Mouse (Mus musculus) G1E (cell line): ENCODE measurements around the gene Col4a2. TPM values are rescaled to one million over a fixed set of nuclear protein-coding genes. Genes with fewer than 3 reads are reported as not detected.
"Not testable (repeated sequence)": the region's sequence is repeated elsewhere in the genome, so short reads cannot be mapped to it uniquely, and the experiment has no call there.

Experiments used
- ATAC-seq: 2 replicates; pipeline ENCODE4 v1.8.0; 2016; ENCODE audit warnings: mild to moderate bottlenecking; ENCODE audit not compliant: insufficient number of reproducible peaks, poor library complexity, low FRiP score, severe bottlenecking; ENCODE audit errors: extremely low read depth
- DNase-seq: peaks from one replicate; pipeline ENCODE4 v3.0.0; 2012; ENCODE audit warnings: low spot score
- H3K27me3 ChIP-seq: 2 replicates; pipeline ENCODE4 v1.6.1; 2012; ENCODE audit warnings: mild to moderate bottlenecking, low read length, inconsistent platforms; ENCODE audit not compliant: insufficient read depth
- H3K36me3 ChIP-seq: replicated peaks from 2 replicates; pipeline ENCODE3; 2012; ENCODE audit warnings: mild to moderate bottlenecking, inconsistent platforms
- H3K4me1 ChIP-seq: 2 replicates; pipeline ENCODE4 v1.6.1; 2012; ENCODE audit warnings: low read depth, low read length, inconsistent platforms, mixed read lengths; ENCODE audit not compliant: insufficient read depth
- H3K4me3 ChIP-seq: 2 replicates; pipeline ENCODE4 v1.5.1; 2012; ENCODE audit warnings: low read depth, mild to moderate bottlenecking, inconsistent platforms, low read length, moderate library complexity, mixed read lengths
- H3K9me3 ChIP-seq: replicated peaks from 2 replicates; pipeline ENCODE4 v1.6.1; 2012; ENCODE audit warnings: inconsistent platforms
- CTCF ChIP-seq: IDR thresholded peaks from 2 replicates; pipeline ENCODE4 v1.5.1; 2012; ENCODE audit warnings: low read depth, low read length, inconsistent platforms, mixed read lengths
- GATA1 ChIP-seq: IDR thresholded peaks from 2 replicates; pipeline ENCODE4 v1.6.1; 2012; ENCODE audit warnings: borderline replicate concordance, low read length, inconsistent platforms, mixed read lengths
- GATA2 ChIP-seq: IDR thresholded peaks from 2 replicates; pipeline ENCODE4 v1.6.1; 2012; ENCODE audit warnings: low read depth, low read length, inconsistent platforms, borderline replicate concordance
- POLR2AphosphoS5 ChIP-seq: IDR thresholded peaks from 2 replicates; pipeline ENCODE4 v1.6.1; 2012; ENCODE audit warnings: low read depth, low read length, inconsistent platforms; ENCODE audit not compliant: insufficient replicate concordance
- TAL1 ChIP-seq: conservative IDR thresholded peaks from 2 replicates; pipeline ENCODE4 v1.6.1; 2012; ENCODE audit warnings: low read depth, low read length, inconsistent platforms, mixed read lengths
- polyA plus RNA-seq: library from polyadenylated mRNA; stranded (reverse); fragments of >175 nt; gene quantifications from 2 replicates; pipeline ENCODE4 v1.2.3, GENCODE M21; 2012
- total RNA-seq, 2 experiments: library from RNA; stranded (forward) in 1 of 2; stranded (reverse) in 1 of 2; fragments of 200-1000 nt in 1 of 2; fragments of >200 nt in 1 of 2; fragmentation: Nextera tagmentation in 1 of 2; gene quantifications; 2 replicates each; pipeline ENCODE4 v1.2.3; 2014 to 2017

Col4a2 gene
- total and polyA plus RNA-seq, 3 experiments: 0.05 TPM; not detected in 2

- Histone ChIP-seq H3K9me3 (no peaks in the 10 kb centered on the region), H3K27me3 (peaks cover 15% of the 10 kb centered on the region), H3K36me3 (no peaks in the 10 kb centered on the region), H3K4me3 (no peak overlapping the region), H3K4me1 (peaks cover 3% of the 10 kb centered on the region; the same call in 1 of the 2 replicates)
- ATAC-seq: no peak
- TF ChIP-seq GATA2 (no peak), GATA1 (no peak), TAL1 (no peak), CTCF (no peak), POLR2AphosphoS5 (no peak)
- DNase-seq: no peak
These were observed 149.2 kb downstream of the Col4a2 start for GRCm38 (mm10) chr8:11461847-11462246.

DNA sequence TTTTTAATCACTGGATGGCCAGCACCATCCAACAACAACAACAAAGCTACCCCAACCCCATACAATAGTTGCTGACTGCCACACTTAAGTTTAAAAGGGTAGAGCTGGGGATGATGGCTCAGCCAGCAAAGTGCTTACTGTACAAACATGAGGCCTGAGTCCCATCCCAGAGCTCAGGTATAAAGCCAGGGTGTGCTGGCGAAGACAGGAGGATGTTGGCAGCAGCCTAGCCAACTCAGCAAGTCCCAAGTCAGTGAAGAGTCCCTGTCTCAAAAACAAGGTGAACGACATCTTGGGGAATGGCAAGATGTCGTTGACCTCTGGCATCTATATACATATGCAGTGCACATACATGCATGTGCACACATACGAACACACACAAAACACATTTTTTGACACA is 150.0 kb downstream of the Col4a2 start:
- Histone ChIP-seq H3K4me1 (peaks cover 3% of the 10 kb centered on the region; the same call in 1 of the 2 replicates), H3K27me3 (peaks cover 14% of the 10 kb centered on the region), H3K9me3 (no peaks in the 10 kb centered on the region; the same call in 1 of the 2 replicates), H3K36me3 (no peaks in the 10 kb centered on the region), H3K4me3 (no peak overlapping the region)
- TF ChIP-seq TAL1 (no peak), CTCF (no peak), GATA2 (no peak), GATA1 (no peak)
- ATAC-seq (no peak), DNase-seq (no peak)

- no peak for TF ChIP-seq TAL1
- no peak for TF ChIP-seq POLR2AphosphoS5
- no peak for TF ChIP-seq CTCF
- no peak for TF ChIP-seq GATA2
- DNase-seq: no peak
- H3K9me3 ChIP-seq: no peaks in the 10 kb centered on the region; the same call in 1 of the 2 replicates
- no peaks in the 10 kb centered on the region for H3K36me3 ChIP-seq
- H3K27me3 ChIP-seq: peaks cover 9% of the 10 kb centered on the region
- no peak for ATAC-seq
- no peaks in the 10 kb centered on the region for H3K4me1 ChIP-seq
- H3K4me3 ChIP-seq: no peak overlapping the region
These were observed 150.9 kb downstream of the Col4a2 start for GRCm38 (mm10) chr8:11463541-11463888.

GRCm38 (mm10) chr8:11463889-11464706 is 151.5 kb downstream of the Col4a2 start:
- TF ChIP-seq GATA2: no peak
- TF ChIP-seq TAL1: no peak
- no peak for TF ChIP-seq CTCF
- TF ChIP-seq POLR2AphosphoS5: no peak
- no peak for TF ChIP-seq GATA1
- Histone ChIP-seq H3K27me3 (peaks cover 9% of the 10 kb centered on the region), H3K36me3 (no peaks in the 10 kb centered on the region), H3K4me1 (no peaks in the 10 kb centered on the region), H3K9me3 (no peaks in the 10 kb centered on the region; the same call in 1 of the 2 replicates), H3K4me3 (no peak overlapping the region)
- ATAC-seq (no peak), DNase-seq (no peak)

- no peak for ATAC-seq
- no peaks in the 10 kb centered on the region for H3K36me3 ChIP-seq
- peaks cover 9% of the 10 kb centered on the region for H3K27me3 ChIP-seq
- no peak overlapping the region for H3K4me3 ChIP-seq
- TF ChIP-seq GATA1 (no peak), TAL1 (no peak), CTCF (no peak), POLR2AphosphoS5 (no peak), GATA2 (no peak)
- DNase-seq: no peak
- H3K4me1 ChIP-seq: no peaks in the 10 kb centered on the region
- H3K9me3 ChIP-seq: no peaks in the 10 kb centered on the region; the same call in 1 of the 2 replicates
These were observed 152.0 kb downstream of the Col4a2 start for GRCm38 (mm10) chr8:11464707-11464964.

DNA sequence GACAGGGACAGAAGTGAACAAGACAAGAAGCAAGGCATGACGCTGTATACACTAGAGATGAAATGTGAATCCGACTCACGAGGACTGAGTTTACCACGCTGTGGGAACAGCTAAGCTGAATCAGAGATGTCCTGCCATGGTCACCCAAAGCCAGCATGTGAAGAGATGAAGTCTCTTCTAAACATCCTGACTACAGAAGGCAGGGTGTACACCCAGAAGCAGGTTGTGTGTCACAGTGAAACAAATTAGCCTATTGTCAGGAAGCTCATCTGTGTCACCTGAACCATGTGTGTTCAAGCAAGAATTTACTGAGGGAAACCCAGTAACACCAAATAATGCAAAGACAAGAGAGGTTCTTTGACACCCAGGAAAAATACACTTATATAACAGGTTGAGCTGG is 153.0 kb downstream of the Col4a2 start:
- H3K36me3 ChIP-seq: no peaks in the 10 kb centered on the region
- DNase-seq (no peak), ATAC-seq (no peak)
- TF ChIP-seq POLR2AphosphoS5 (no peak), TAL1 (no peak), CTCF (no peak), GATA1 (no peak)
- no peaks in the 10 kb centered on the region for H3K4me1 ChIP-seq
- no peaks in the 10 kb centered on the region; the same call in 1 of the 2 replicates for H3K9me3 ChIP-seq
- peaks cover 9% of the 10 kb centered on the region for H3K27me3 ChIP-seq
- H3K4me3 ChIP-seq: no peak overlapping the region

- H3K4me1 ChIP-seq, H3K4me3 ChIP-seq, DNase-seq, ATAC-seq, H3K36me3 ChIP-seq, H3K9me3 ChIP-seq: not testable (repeated sequence)
- peaks cover 17% of the 10 kb centered on the region for H3K27me3 ChIP-seq
These were observed 153.9 kb downstream of the Col4a2 start for GRCm38 (mm10) chr8:11466528-11466927.
